Comparison of ENCODE assay signal across 9 mouse cellular contexts in the genomic region with DNA sequence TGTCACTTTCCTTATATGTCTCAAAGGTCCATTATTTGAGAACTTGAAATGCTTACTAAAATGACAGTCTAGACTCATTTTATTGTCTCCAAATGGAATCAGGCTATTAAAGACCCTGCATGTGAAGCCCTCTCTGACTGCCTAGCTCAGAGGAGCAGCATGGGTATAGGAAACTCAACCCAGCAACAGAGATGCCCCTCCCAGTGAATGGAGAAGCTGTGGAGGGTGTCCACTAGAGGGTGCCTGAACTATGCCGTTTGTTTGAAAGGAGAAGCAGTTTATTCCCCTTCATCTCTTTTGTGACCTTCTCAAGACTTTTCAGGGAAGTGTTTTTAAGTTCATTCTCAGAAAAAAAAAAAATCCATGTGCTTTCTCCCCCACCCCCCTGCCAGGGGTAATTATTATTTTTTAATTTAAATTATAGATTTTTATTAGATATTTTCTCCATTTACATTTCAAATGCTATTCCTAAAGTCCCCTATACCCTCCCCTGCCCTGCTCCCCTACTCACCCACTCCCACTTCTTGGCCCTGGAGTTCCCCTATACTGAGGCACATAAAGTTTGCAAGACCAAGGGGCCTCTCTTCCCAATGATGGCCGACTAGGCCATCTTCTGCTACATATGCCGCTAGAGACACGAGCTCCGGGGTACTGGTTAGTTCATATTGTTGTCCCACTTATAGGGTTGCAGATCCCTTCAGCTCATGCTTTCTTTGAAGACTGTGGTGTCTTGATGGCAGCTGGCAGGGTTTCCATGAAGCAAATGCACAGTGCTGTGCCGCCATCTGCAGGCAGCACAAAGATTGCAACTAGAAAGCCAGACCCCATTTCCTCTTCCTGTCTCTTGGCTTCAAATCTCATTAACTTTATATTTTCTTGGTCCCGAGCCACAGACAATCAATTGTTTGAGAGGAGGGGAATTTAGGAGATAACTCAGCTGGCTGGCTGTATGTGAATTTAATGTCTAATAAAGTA. TPM values are rescaled to one million over a fixed set of nuclear protein-coding genes. Genes with fewer than 3 reads are reported as not detected.
A peak's percentile ranks its signal among the peaks of the same experiment; 100 is the strongest.
DNase-seq lines count a peak whose midpoint lies in the region; ATAC-seq and TF ChIP-seq lines count a peak whose summit lies in the region.
"Had no signal": no experiment of that assay in that cellular context is flagged by ENCODE, and none has a peak within 500 bp of the region (broad histone marks: within the 10 kb centered on the region; RNA-seq: fewer than 3 reads in every experiment).

No protein-coding gene starts in this region.

- H3K4me2 ChIP-seq in liver, embryonic 12.5 days = no peak overlapping the region
- no peak overlapping the region for H3K4me2 ChIP-seq in midbrain, postnatal 0 days (ENCODE audit: low read depth, low read length, poor library complexity, severe bottlenecking)

- peak; percentile 58 for DNase-seq in liver
- DNase-seq in embryo, embryonic 11 days = peak; percentile 84
- peak; percentile 62 for DNase-seq in kidney, adult 18-20 months
- DNase-seq in left cerebral cortex, postnatal 4 days = peak; percentile 73
- peak; percentile 88 for DNase-seq in midbrain, postnatal 0 days (ENCODE audit: low spot score)
- DNase-seq in spleen, adult 2 months (ENCODE audit: low read depth in 1 of 2, low spot score in 2 of 2) = peak; percentile 37 to 62

- WGBS in liver, embryonic 12.5 days (ENCODE audit: insufficient replicate concordance) = 11% methylated on average over 7 of the region's 7 CpGs
- 14% methylated on average over 7 of the region's 7 CpGs for WGBS in midbrain, postnatal 0 days
- 16% methylated on average over 7 of the region's 7 CpGs for WGBS in spleen, adult 2 months

- no peaks in the 10 kb centered on the region for H3K36me3 ChIP-seq in liver, embryonic 12.5 days
- no peaks in the 10 kb centered on the region for H3K36me3 ChIP-seq in midbrain, postnatal 0 days (ENCODE audit: insufficient read depth, low read length)
- H3K36me3 ChIP-seq in spleen, adult 2 months (ENCODE audit: control insufficient read depth, insufficient read depth, low read length) = no peaks in the 10 kb centered on the region
- H3K36me3 ChIP-seq: G1E had no signal

- H3K9ac ChIP-seq in liver, embryonic 12.5 days = no peak overlapping the region
- no peak overlapping the region for H3K9ac ChIP-seq in midbrain, postnatal 0 days (replicated peaks; ENCODE audit: low read length, poor library complexity, severe bottlenecking)

- intact Hi-C loops in left cerebral cortex, postnatal 4 days (cut with DNase I) = loop anchor here (2.0 kb wide), 1 partner anchor 916 kb away; no protein-coding TSS in a partner anchor

- no peaks in the 10 kb centered on the region for H3K9me3 ChIP-seq in liver, embryonic 12.5 days (replicated peaks)
- H3K9me3 ChIP-seq in midbrain, postnatal 0 days (ENCODE audit: low read length) = no peaks in the 10 kb centered on the region
- H3K9me3 ChIP-seq: G1E had no signal

- TF ChIP-seq CTCF in midbrain, postnatal 0 days (IDR thresholded peaks at IDR 0.05) = peak; percentile 91
- peak; percentile 81; the same call in 1 of the 2 replicates for TF ChIP-seq CTCF in spleen, adult 2 months (IDR thresholded peaks at IDR 0.05; ENCODE audit: extremely low read depth, insufficient read depth, insufficient read length, insufficient replicate concordance)

- no peaks in the 10 kb centered on the region for H3K4me1 ChIP-seq in liver, embryonic 12.5 days
- H3K4me1 ChIP-seq in midbrain, postnatal 0 days (ENCODE audit: insufficient read depth, low read length) = no peaks in the 10 kb centered on the region
- no peaks in the 10 kb centered on the region for H3K4me1 ChIP-seq in spleen, adult 2 months (ENCODE audit: control insufficient read depth, insufficient read depth, insufficient read length)

- no peak for TF ChIP-seq POLR2A in spleen, adult 2 months (IDR thresholded peaks at IDR 0.05; ENCODE audit: low read depth, low read length)

- H3K27me3 ChIP-seq in liver, embryonic 12.5 days (replicated peaks) = no peaks in the 10 kb centered on the region
- H3K27me3 ChIP-seq in midbrain, postnatal 0 days (ENCODE audit: insufficient read depth, low read length) = no peaks in the 10 kb centered on the region
- no peaks in the 10 kb centered on the region for H3K27me3 ChIP-seq in spleen, adult 2 months (ENCODE audit: control insufficient read depth, insufficient read depth, low read length)

- H3K4me3 ChIP-seq in liver, embryonic 12.5 days = no peak overlapping the region
- no peak overlapping the region for H3K4me3 ChIP-seq in midbrain, postnatal 0 days (ENCODE audit: low read depth, low read length)
- H3K4me3 ChIP-seq in spleen, adult 2 months (ENCODE audit: extremely low read depth, insufficient read depth, insufficient read length) = no peak overlapping the region

- no peak for ATAC-seq in liver, embryonic 12.5 days
- ATAC-seq in granulocyte monocyte progenitor cell, adult 5-6 weeks (replicated peaks; ENCODE audit: poor library complexity, severe bottlenecking) = peak; percentile 97
- peak; percentile 71; the same call in 1 of the 2 replicates for ATAC-seq in midbrain, postnatal 0 days (ENCODE audit: low FRiP score)

- H3K27ac ChIP-seq in liver, embryonic 12.5 days = no peak overlapping the region
- H3K27ac ChIP-seq in midbrain, postnatal 0 days (ENCODE audit: low read depth, low read length) = no peak overlapping the region
- H3K27ac ChIP-seq in spleen, adult 2 months (ENCODE audit: insufficient read depth, low read length) = no peak overlapping the region

RNA-seq across cellular contexts. Expression of gene Hook1, which starts 42.5 kb away (rescaled TPM):
- 6.6 and 7.2 TPM in 2 replicates for polyA plus RNA-seq in liver, embryonic 12.5 days (2016; fragmentation: Nextera tagmentation; extraction: Ambion mirVana)
- total RNA-seq in granulocyte monocyte progenitor cell, adult 5-6 weeks (2014; fragmentation: Nextera tagmentation) = 19.0 and 21.9 TPM in 2 replicates
- total RNA-seq in granulocyte monocyte progenitor cell, adult 5-6 weeks (2017) = 16.4 and 35.2 TPM in 2 replicates
- total RNA-seq in left cerebral cortex, postnatal 4 days (2021) = 10 to 100 TPM; 75.0 to 80.3 TPM
- 34.7 and 73.1 TPM in 2 replicates for total RNA-seq in midbrain, postnatal 0 days (2014; rRNA removed)
- 71.7 and 78.6 TPM in 2 replicates for polyA plus RNA-seq in midbrain, postnatal 0 days (2015; fragmentation: Nextera tagmentation; extraction: Ambion mirVana)
- polyA plus RNA-seq in spleen, adult 2 months (2012; rRNA removed) = 1.1 and 1.7 TPM in 2 replicates
- polyA plus RNA-seq: G1E had no signal
